Mouse (Mus musculus): ENCODE measurements around the gene Tctex1d4. TPM values are rescaled to one million over a fixed set of nuclear protein-coding genes. Genes with fewer than 3 reads are reported as not detected.

Tctex1d4 gene
- total and polyA plus RNA-seq, 2 experiments: 0.17 TPM; not detected in 1

GRCm38 (mm10) chr4:117120445-117121414 lies 5.9 kb upstream of the Tctex1d4 start:
- DNase-seq (ENCODE audit: extremely low read depth, low read depth, low spot score): peak; percentile 99
- Histone ChIP-seq H3K36me3 (ENCODE audit: control insufficient read depth, insufficient read depth, low read length) (no peaks in the 10 kb centered on the region), H3K27me3 (ENCODE audit: control insufficient read depth, insufficient read depth, low read length) (no peaks in the 10 kb centered on the region), H3K4me3 (ENCODE audit: insufficient read depth, low read depth, low read length) (peak overlapping the region; percentile 70), H3K4me1 (ENCODE audit: control insufficient read depth, insufficient read depth, low read length) (peaks cover 3% of the 10 kb centered on the region; the same call in 1 of the 2 replicates), H3K27ac (replicated peaks; ENCODE audit: insufficient read depth, low read depth, low read length) (peak overlapping the region; percentile 60), H3K79me2 (ENCODE audit: control insufficient read depth, insufficient read depth, low read length) (no peaks in the 10 kb centered on the region), H3K9ac (ENCODE audit: low read depth, low read length) (peak overlapping the region; percentile 94)
- TF ChIP-seq CTCF (IDR thresholded peaks at IDR 0.05; ENCODE audit: low read depth, low read length): peak; percentile 89
- TF ChIP-seq POLR2A (IDR thresholded peaks at IDR 0.05; ENCODE audit: extremely low read depth, insufficient read depth, low read length): peak; percentile 37
- under 1% methylated on average over 69 of the region's 69 CpGs for WGBS

- Histone ChIP-seq H3K27ac (replicated peaks; ENCODE audit: insufficient read depth, low read depth, low read length) (no peak overlapping the region), H3K9ac (ENCODE audit: low read depth, low read length) (no peak overlapping the region), H3K36me3 (ENCODE audit: control insufficient read depth, insufficient read depth, low read length) (peaks cover 1% of the 10 kb centered on the region; the same call in 1 of the 2 replicates), H3K4me1 (ENCODE audit: control insufficient read depth, insufficient read depth, low read length) (peaks cover 6% of the 10 kb centered on the region; the same call in 1 of the 2 replicates), H3K27me3 (ENCODE audit: control insufficient read depth, insufficient read depth, low read length) (no peaks in the 10 kb centered on the region), H3K4me3 (ENCODE audit: insufficient read depth, low read depth, low read length) (no peak overlapping the region), H3K79me2 (ENCODE audit: control insufficient read depth, insufficient read depth, low read length) (no peaks in the 10 kb centered on the region)
- no peak for TF ChIP-seq POLR2A (IDR thresholded peaks at IDR 0.05; ENCODE audit: extremely low read depth, insufficient read depth, low read length)
- no peak for TF ChIP-seq CTCF (IDR thresholded peaks at IDR 0.05; ENCODE audit: low read depth, low read length)
- WGBS: 94% methylated on average over 4 of the region's 4 CpGs
- DNase-seq (ENCODE audit: extremely low read depth, low read depth, low spot score): no peak
Measured at GRCm38 (mm10) chr4:117122209-117122608, 4.4 kb upstream of the Tctex1d4 start.

DNA sequence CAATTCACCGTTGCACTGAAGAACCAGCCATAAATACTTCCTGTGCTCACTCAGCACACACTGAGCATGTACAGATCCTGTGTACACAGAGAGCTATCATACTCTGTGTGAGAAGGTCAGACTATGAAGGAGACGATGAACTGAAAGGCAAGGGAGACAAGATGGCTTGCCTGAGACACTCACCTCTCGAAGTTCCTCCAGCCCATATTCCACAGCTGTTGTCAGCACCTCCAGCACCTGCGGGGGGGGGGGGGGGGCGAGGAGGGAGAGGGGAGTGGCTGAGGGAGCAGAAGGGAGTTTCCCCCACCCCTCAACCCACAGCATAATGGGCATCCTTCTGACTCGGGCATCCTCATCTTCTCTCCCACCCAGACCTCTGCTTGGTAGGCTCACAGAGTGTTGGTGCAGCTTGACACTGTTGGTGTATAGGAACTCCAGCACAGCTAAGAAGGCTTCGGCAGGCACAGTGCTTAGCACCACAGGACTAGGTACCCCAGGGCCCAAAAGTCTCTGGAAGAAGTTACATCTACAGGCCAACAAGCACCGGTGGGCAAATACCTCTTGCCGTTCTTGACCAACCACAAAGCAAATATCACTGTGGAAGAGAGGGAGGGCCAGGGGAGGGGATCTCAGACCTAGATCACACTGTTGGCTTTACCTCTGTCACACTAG lies 2.9 kb upstream of the Tctex1d4 start:
- TF ChIP-seq POLR2A (IDR thresholded peaks at IDR 0.05; ENCODE audit: extremely low read depth, insufficient read depth, low read length): no peak
- no peak for TF ChIP-seq CTCF (IDR thresholded peaks at IDR 0.05; ENCODE audit: low read depth, low read length)
- H3K27ac ChIP-seq (replicated peaks; ENCODE audit: insufficient read depth, low read depth, low read length): no peak overlapping the region
- 52% methylated on average over 9 of the region's 9 CpGs for WGBS

GRCm38 (mm10) chr4:117124218-117124517 lies 2.4 kb upstream of the Tctex1d4 start:
- Histone ChIP-seq H3K27ac (replicated peaks; ENCODE audit: insufficient read depth, low read depth, low read length) (peak overlapping the region; percentile 86), H3K4me3 (ENCODE audit: insufficient read depth, low read depth, low read length) (no peak overlapping the region), H3K79me2 (ENCODE audit: control insufficient read depth, insufficient read depth, low read length) (no peaks in the 10 kb centered on the region), H3K9ac (ENCODE audit: low read depth, low read length) (peak overlapping the region; percentile 14; the same call in 1 of the 2 replicates), H3K27me3 (ENCODE audit: control insufficient read depth, insufficient read depth, low read length) (no peaks in the 10 kb centered on the region), H3K36me3 (ENCODE audit: control insufficient read depth, insufficient read depth, low read length) (peaks cover 17% of the 10 kb centered on the region; the same call in 1 of the 2 replicates), H3K4me1 (ENCODE audit: control insufficient read depth, insufficient read depth, low read length) (peaks cover 8% of the 10 kb centered on the region; the same call in 1 of the 2 replicates)
- no peak for DNase-seq (ENCODE audit: extremely low read depth, low read depth, low spot score)
- WGBS: 80% methylated on average over 3 of the region's 3 CpGs
- TF ChIP-seq POLR2A (IDR thresholded peaks at IDR 0.05; ENCODE audit: extremely low read depth, insufficient read depth, low read length): no peak
- TF ChIP-seq CTCF (IDR thresholded peaks at IDR 0.05; ENCODE audit: low read depth, low read length): no peak

More for the DNA sequence above, 2.9 kb upstream of the Tctex1d4 start:
- Histone ChIP-seq H3K79me2 (ENCODE audit: control insufficient read depth, insufficient read depth, low read length) (no peaks in the 10 kb centered on the region), H3K27me3 (ENCODE audit: control insufficient read depth, insufficient read depth, low read length) (no peaks in the 10 kb centered on the region), H3K36me3 (ENCODE audit: control insufficient read depth, insufficient read depth, low read length) (peaks cover 12% of the 10 kb centered on the region; the same call in 1 of the 2 replicates), H3K9ac (ENCODE audit: low read depth, low read length) (no peak overlapping the region), H3K4me3 (ENCODE audit: insufficient read depth, low read depth, low read length) (no peak overlapping the region), H3K4me1 (ENCODE audit: control insufficient read depth, insufficient read depth, low read length) (peaks cover 6% of the 10 kb centered on the region; the same call in 1 of the 2 replicates)
- DNase-seq (ENCODE audit: extremely low read depth, low read depth, low spot score): no peak

- Histone ChIP-seq H3K4me3 (ENCODE audit: insufficient read depth, low read depth, low read length) (no peak overlapping the region), H3K36me3 (ENCODE audit: control insufficient read depth, insufficient read depth, low read length) (peaks cover 22% of the 10 kb centered on the region; the same call in 1 of the 2 replicates), H3K79me2 (ENCODE audit: control insufficient read depth, insufficient read depth, low read length) (no peaks in the 10 kb centered on the region), H3K9ac (ENCODE audit: low read depth, low read length) (peak overlapping the region; percentile 14), H3K4me1 (ENCODE audit: control insufficient read depth, insufficient read depth, low read length) (peaks cover 9% of the 10 kb centered on the region; the same call in 1 of the 2 replicates), H3K27me3 (ENCODE audit: control insufficient read depth, insufficient read depth, low read length) (no peaks in the 10 kb centered on the region), H3K27ac (replicated peaks; ENCODE audit: insufficient read depth, low read depth, low read length) (peak overlapping the region; percentile 86)
- TF ChIP-seq CTCF (IDR thresholded peaks at IDR 0.05; ENCODE audit: low read depth, low read length) (no peak), POLR2A (IDR thresholded peaks at IDR 0.05; ENCODE audit: extremely low read depth, insufficient read depth, low read length) (no peak)
- WGBS: 55% methylated on average over 14 of the region's 14 CpGs
- DNase-seq (ENCODE audit: extremely low read depth, low read depth, low spot score): peak; percentile 63
Measured at GRCm38 (mm10) chr4:117124518-117125347, 1.9 kb upstream of the Tctex1d4 start.
